9 mouse cellular contexts compared by ENCODE assay signal in genomic region chr13:57269614-57270013, GRCm38 (mm10).
A peak's percentile ranks its signal among the peaks of the same experiment; 100 is the strongest.
DNase-seq lines count a peak whose midpoint lies in the region; ATAC-seq lines count a peak whose summit lies in the region.
"Had no signal": no experiment of that assay in that cellular context is flagged by ENCODE, and none has a peak within 500 bp of the region (broad histone marks: within the 10 kb centered on the region; RNA-seq: fewer than 3 reads in every experiment).

No protein-coding gene starts in this region.

- no peak overlapping the region for H3K27ac ChIP-seq in kidney, embryonic 15.5 days
- no peak overlapping the region for H3K27ac ChIP-seq in embryonic facial prominence, embryonic 12.5 days
- no peak overlapping the region for H3K27ac ChIP-seq in hindbrain, embryonic 14.5 days
- no peak overlapping the region for H3K27ac ChIP-seq in limb, embryonic 12.5 days
- no peak overlapping the region for H3K27ac ChIP-seq in neural tube, embryonic 11.5 days (ENCODE audit: low read depth, low read length)
- H3K27ac ChIP-seq: macrophage had no signal

- DNase-seq in kidney, adult 18-20 months: peak; percentile 26
- DNase-seq in R1 (ENCODE audit: low read depth, low spot score): peak; percentile 71
- peak; percentile 87 for DNase-seq in hindbrain, embryonic 14.5 days (ENCODE audit: low spot score)
- DNase-seq in neural tube, embryonic 11.5 days (ENCODE audit: low spot score): peak; percentile 72
- DNase-seq in testis, postnatal 10 days (ENCODE audit: low spot score): no peak

- no peaks in the 10 kb centered on the region for H3K4me1 ChIP-seq in kidney, embryonic 15.5 days
- no peaks in the 10 kb centered on the region for H3K4me1 ChIP-seq in embryonic facial prominence, embryonic 12.5 days
- no peaks in the 10 kb centered on the region for H3K4me1 ChIP-seq in hindbrain, embryonic 14.5 days (replicated peaks; ENCODE audit: control insufficient read depth, insufficient read depth, low read length)
- no peaks in the 10 kb centered on the region for H3K4me1 ChIP-seq in limb, embryonic 12.5 days (replicated peaks)
- H3K4me1 ChIP-seq in neural tube, embryonic 11.5 days (ENCODE audit: control insufficient read depth, insufficient read depth, low read length): 0 out of 2 replicates have a peak, but pooled peaks cover 2% of the 10 kb centered on the region

- no peaks in the 10 kb centered on the region for H3K9me3 ChIP-seq in kidney, embryonic 15.5 days (replicated peaks)
- H3K9me3 ChIP-seq in embryonic facial prominence, embryonic 12.5 days: no peaks in the 10 kb centered on the region
- H3K9me3 ChIP-seq in hindbrain, embryonic 14.5 days (ENCODE audit: control insufficient read depth, low read length): no peaks in the 10 kb centered on the region
- H3K9me3 ChIP-seq in limb, embryonic 12.5 days: no peaks in the 10 kb centered on the region
- no peaks in the 10 kb centered on the region for H3K9me3 ChIP-seq in neural tube, embryonic 11.5 days (ENCODE audit: control insufficient read depth, low read length)

- H3K27me3 ChIP-seq in kidney, embryonic 15.5 days: no peaks in the 10 kb centered on the region
- H3K27me3 ChIP-seq in embryonic facial prominence, embryonic 12.5 days: no peaks in the 10 kb centered on the region
- H3K27me3 ChIP-seq in hindbrain, embryonic 14.5 days (ENCODE audit: control insufficient read depth, insufficient read depth, low read length): no peaks in the 10 kb centered on the region
- H3K27me3 ChIP-seq in limb, embryonic 12.5 days: no peaks in the 10 kb centered on the region
- no peaks in the 10 kb centered on the region for H3K27me3 ChIP-seq in neural tube, embryonic 11.5 days (ENCODE audit: control insufficient read depth, insufficient read depth, low read length)

- no peak overlapping the region for H3K4me2 ChIP-seq in kidney, embryonic 15.5 days
- H3K4me2 ChIP-seq in embryonic facial prominence, embryonic 12.5 days (replicated peaks): no peak overlapping the region
- H3K4me2 ChIP-seq in hindbrain, embryonic 14.5 days (replicated peaks): no peak overlapping the region
- no peak overlapping the region for H3K4me2 ChIP-seq in limb, embryonic 12.5 days
- no peak overlapping the region for H3K4me2 ChIP-seq in neural tube, embryonic 11.5 days (ENCODE audit: low read depth)

- 12% methylated on average over 8 of the region's 8 CpGs for WGBS in kidney, embryonic 15.5 days
- 10% methylated on average over 8 of the region's 8 CpGs for WGBS in embryonic facial prominence, embryonic 12.5 days
- 15% methylated on average over 8 of the region's 8 CpGs for WGBS in hindbrain, embryonic 14.5 days
- whole genome bisulfite sequencing in limb, embryonic 12.5 days: 16% methylated on average over 8 of the region's 8 CpGs
- 12% methylated on average over 8 of the region's 8 CpGs for WGBS in neural tube, embryonic 11.5 days

- no peak for ATAC-seq in kidney, embryonic 15.5 days (replicated peaks; ENCODE audit: low FRiP score)
- ATAC-seq in embryonic facial prominence, embryonic 12.5 days (ENCODE audit: insufficient number of reproducible peaks, insufficient read depth, low FRiP score, low TSS enrichment): 0 out of 2 replicates have a peak, but pooled peaks have one; percentile 64
- peak; percentile 84 for ATAC-seq in hindbrain, embryonic 14.5 days (ENCODE audit: low FRiP score)
- peak; percentile 47; the same call in 1 of the 2 replicates for ATAC-seq in limb, embryonic 12.5 days (ENCODE audit: insufficient number of reproducible peaks, insufficient read depth, low FRiP score, low TSS enrichment, low read depth)
- ATAC-seq in neural tube, embryonic 11.5 days (ENCODE audit: insufficient read depth, low FRiP score, low TSS enrichment): no peak

- H3K9ac ChIP-seq in kidney, embryonic 15.5 days: no peak overlapping the region
- H3K9ac ChIP-seq in embryonic facial prominence, embryonic 12.5 days: no peak overlapping the region
- H3K9ac ChIP-seq in hindbrain, embryonic 14.5 days: no peak overlapping the region
- H3K9ac ChIP-seq in limb, embryonic 12.5 days (replicated peaks): no peak overlapping the region
- H3K9ac ChIP-seq in neural tube, embryonic 11.5 days (ENCODE audit: low read length): no peak overlapping the region

- no peak overlapping the region for H3K4me3 ChIP-seq in kidney, embryonic 15.5 days (replicated peaks)
- H3K4me3 ChIP-seq in embryonic facial prominence, embryonic 12.5 days: no peak overlapping the region
- H3K4me3 ChIP-seq in hindbrain, embryonic 14.5 days (replicated peaks; ENCODE audit: low read length): no peak overlapping the region
- H3K4me3 ChIP-seq in limb, embryonic 12.5 days (replicated peaks): no peak overlapping the region
- no peak overlapping the region for H3K4me3 ChIP-seq in neural tube, embryonic 11.5 days (ENCODE audit: low read depth, low read length)

- H3K36me3 ChIP-seq in kidney, embryonic 15.5 days: no peaks in the 10 kb centered on the region
- no peaks in the 10 kb centered on the region for H3K36me3 ChIP-seq in embryonic facial prominence, embryonic 12.5 days
- no peaks in the 10 kb centered on the region for H3K36me3 ChIP-seq in hindbrain, embryonic 14.5 days (replicated peaks; ENCODE audit: control insufficient read depth, insufficient read depth)
- no peaks in the 10 kb centered on the region for H3K36me3 ChIP-seq in limb, embryonic 12.5 days
- no peaks in the 10 kb centered on the region for H3K36me3 ChIP-seq in neural tube, embryonic 11.5 days (ENCODE audit: control insufficient read depth, insufficient read depth, low read length)

Comparison
In these comparisons a context has a peak if more than half of its experiments do, and no peak if none do; other contexts are left out.
1. ATAC-seq: peak in embryonic facial prominence, embryonic 12.5 days (single experiment), hindbrain, embryonic 14.5 days (single experiment) and limb, embryonic 12.5 days (single experiment); none in kidney, embryonic 15.5 days (single experiment) and neural tube, embryonic 11.5 days (single experiment).